Mouse (Mus musculus): ENCODE data around the gene Tdrd5.

DNA sequence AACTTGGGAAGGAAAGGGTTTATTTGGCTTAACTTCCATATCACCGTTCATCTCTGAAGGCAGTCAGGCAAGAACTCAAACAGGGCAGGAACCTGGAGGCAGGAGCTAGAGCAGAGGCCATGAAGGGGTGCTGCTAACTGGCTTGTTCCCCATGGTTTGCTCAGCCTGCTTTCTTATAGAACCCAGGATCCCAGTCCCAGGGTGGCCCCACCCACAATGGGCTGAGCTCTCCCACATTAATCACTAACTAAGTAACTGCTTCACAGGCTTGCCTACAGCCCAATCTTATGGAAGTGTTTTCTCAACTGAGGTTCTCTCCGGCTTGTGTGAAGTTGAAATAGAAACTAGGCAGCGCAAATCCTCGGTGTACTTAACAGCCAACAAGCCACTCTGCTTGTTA lies 74.7 kb downstream of the Tdrd5 start:
- TF ChIP-seq CTCF (IDR thresholded peaks at IDR 0.05; ENCODE audit: low read depth, low read length) = no peak
- TF ChIP-seq POLR2A (IDR thresholded peaks at IDR 0.05; ENCODE audit: extremely low read depth, insufficient read depth, low read length) = no peak

All from liver, adult 2 months (tissue).